Mouse (Mus musculus): Measurements from ENCODE around the gene Arih2.
"Not testable (repeated sequence)": the region's sequence is repeated elsewhere in the genome, so short reads cannot be mapped to it uniquely, and the experiment has no call there.

The Arih2 gene

DNA sequence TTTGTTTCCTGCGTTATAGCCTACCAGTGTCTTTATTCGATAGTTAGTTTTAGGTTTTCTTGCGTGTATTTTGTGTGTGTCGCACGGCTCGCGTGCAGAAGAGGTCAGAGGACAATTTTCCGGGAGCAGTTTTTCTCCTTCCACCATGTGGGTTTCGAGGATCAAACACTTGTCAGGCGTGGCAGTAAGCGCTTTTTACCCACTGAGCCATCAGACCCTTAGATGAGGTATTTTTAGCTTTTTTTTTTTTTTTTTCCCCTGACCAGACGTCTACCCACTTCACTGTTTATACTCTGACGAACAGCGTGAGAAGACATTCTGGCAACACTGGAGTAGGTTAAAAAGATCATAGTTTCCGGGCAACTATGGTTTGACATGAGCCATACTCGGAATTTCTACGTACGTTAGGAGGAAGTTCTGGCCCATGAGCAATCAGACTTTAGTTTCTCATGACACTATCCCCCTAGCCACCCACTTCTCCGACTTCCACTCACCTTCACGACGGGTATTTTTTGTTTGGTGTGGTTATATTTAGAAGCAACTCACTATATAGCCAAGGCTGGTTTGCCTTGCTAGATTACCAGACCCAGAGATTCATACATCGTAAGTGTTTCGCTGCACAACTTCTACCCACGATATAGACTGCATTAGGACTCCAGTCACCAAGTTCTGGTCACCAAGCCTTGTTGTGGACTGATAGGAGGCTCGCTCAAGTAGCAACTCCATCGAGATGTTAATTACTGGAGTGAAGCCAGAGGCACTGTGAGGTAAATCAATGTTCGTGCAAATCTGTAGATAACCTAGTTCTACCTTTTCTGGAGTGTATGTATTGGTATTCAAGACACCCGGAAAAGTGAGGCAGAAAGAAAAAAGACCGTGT lies 615 bp upstream of the Arih2 start:
- DNase-seq (ENCODE audit: low read depth, low spot score), result no peak

DNA sequence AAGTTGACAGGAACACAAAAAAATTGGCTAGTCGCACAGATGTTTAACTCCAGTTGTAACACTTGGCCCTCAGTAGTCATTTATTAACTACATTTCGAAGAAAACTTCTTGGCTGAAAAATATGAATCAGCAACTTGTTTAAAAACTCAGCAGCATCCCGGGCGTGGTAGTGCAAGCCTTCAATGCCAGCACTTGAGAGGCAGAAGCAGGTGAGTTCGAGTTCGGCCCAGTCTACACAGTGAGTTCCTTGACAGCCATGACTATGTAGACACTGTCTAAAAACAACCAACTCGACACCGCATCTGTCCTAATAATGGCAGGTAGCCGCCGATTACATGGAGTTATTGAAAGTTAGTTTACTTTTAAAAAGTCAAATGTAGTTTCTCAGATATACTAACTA lies 1.0 kb downstream of the Arih2 start:
- no peak for DNase-seq (ENCODE audit: low read depth, low spot score)

GRCm38 (mm10) chr9:108639825-108640224 lies 9.4 kb downstream of the Arih2 start:
- DNase-seq (ENCODE audit: low read depth, low spot score), result no peak

DNA sequence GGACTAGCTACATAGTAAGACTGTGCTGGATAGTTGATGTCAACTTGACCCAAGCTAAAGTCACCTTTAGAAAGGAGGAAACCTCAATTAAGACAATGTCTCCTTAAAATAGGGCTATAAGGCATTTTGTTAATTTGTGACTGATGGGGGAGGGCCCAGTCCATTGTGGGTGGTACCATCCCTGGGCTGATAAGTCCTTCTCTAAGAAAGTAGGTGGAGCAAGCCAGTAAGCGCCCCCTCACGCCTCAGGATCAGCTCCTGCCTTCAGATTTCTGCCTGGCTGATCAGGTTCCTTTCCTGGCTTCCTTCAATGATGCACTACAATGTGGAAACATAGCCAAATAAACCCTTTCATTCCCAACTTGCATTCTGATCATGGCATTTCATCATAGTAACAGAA lies 13.8 kb downstream of the Arih2 start:
- no peak for DNase-seq (ENCODE audit: low read depth, low spot score)

DNA sequence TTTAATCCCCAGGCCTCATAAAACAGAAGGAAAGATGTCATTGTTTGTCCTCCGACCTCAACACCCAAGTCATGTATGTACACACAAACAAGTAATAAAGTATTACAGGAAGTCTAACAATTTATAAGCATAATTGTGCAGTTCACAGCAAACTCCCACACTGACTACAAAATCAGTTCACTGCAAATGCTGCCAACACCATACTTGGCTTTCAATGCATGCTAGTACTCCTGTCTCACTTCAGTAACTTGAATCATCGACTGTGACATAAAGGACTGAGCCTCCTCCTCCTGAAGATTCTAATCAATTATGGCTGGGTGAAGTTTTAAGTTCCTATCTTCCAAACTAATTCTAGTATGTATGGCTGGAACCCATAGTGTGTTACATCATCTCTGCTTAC lies 15.3 kb downstream of the Arih2 start:
- no peak for DNase-seq (ENCODE audit: low read depth, low spot score)

DNA sequence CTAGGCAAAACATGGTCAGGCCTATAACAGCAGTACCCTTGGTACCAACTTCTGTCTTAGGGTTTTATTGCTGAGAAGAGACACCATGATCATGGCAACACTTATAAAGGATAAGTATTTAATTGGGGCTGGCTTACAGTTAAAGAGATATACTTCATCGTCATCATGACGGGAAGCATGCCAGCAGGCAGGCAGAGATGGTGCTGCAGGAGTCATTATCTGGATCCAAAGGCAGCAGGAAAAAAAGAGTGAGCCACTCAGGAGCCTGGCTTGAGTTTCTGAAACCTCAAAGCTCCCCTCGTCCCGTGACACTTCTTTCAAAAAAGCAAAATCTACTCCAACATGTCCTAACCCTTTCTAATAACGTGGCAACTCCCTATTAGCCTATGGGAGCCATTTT lies 16.8 kb downstream of the Arih2 start:
- DNase-seq (ENCODE audit: low read depth, low spot score), result no peak

GRCm38 (mm10) chr9:108631631-108632256 lies 17.4 kb downstream of the Arih2 start:
- DNase-seq (ENCODE audit: low read depth, low spot score), result no peak

- DNase-seq (ENCODE audit: low read depth, low spot score), result no peak
Measured at GRCm38 (mm10) chr9:108630683-108631082, 18.5 kb downstream of the Arih2 start.

DNA sequence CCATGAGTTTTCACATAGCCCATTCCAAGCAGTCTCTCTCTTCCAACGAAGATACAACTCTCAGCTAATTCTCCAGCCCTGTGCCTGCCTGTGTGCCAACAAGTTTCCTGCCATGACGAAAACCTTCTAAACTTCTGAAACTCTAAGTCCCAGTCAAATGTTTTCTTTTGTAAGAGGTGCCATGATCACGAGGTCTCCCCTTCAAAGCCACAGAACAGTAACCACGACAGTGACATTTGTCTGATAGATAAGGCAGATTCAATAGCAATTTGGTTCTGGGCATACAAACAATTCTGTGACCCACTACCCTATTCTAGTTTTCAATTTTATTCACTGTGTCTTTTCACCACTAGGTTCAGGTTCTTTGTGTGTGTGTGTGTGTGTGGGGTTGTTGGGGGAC lies 21.0 kb downstream of the Arih2 start:
- DNase-seq (ENCODE audit: low read depth, low spot score), result no peak

DNA sequence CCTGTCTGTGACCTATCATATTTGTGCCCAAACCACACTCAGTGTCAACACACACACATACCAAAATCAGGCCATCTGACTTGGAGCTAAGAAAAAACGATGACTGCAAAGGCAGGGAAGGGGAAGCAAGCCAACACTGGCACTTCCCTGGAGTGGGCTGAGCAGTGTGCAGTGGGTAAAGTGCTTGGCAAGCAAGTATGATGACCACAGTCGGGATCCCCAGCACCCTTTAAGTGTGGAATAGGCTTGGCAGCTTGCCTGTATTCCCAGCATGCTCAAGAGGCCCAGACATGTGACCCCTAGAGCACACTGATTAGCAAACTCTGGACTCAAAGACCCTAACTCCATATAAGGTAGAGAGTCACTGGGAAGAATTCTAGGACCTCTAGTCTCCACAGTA lies 22.7 kb downstream of the Arih2 start:
- no peak for DNase-seq (ENCODE audit: low read depth, low spot score)

DNA sequence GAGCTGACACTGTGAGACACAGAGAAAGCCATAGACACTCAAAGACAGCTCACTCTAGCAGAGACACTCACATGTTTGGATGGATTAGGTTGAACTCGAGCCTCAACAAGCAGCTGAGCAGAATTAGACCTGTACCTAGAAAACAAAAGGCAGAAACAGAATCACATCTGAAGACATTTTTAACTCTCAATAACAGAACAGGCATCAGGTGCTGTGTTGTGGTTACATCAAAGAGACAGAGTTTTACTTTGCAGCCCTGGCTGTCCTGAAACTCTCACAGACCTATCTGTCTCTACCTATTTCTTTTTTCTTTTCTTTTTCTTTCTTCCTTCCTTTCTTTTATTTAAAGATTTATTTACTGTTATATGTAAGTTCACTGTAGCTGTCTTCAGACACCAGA lies 31.9 kb downstream of the Arih2 start:
- no peak for DNase-seq (ENCODE audit: low read depth, low spot score)

- DNase-seq (ENCODE audit: low read depth, low spot score), result no peak
Measured at GRCm38 (mm10) chr9:108611488-108611887, 37.7 kb downstream of the Arih2 start.

- no peak for DNase-seq (ENCODE audit: low read depth, low spot score)
Measured at GRCm38 (mm10) chr9:108608889-108609288, 40.3 kb downstream of the Arih2 start.

- DNase-seq (ENCODE audit: low read depth, low spot score), result not testable (repeated sequence)
Measured at GRCm38 (mm10) chr9:108607929-108608328, 41.3 kb downstream of the Arih2 start.

DNA sequence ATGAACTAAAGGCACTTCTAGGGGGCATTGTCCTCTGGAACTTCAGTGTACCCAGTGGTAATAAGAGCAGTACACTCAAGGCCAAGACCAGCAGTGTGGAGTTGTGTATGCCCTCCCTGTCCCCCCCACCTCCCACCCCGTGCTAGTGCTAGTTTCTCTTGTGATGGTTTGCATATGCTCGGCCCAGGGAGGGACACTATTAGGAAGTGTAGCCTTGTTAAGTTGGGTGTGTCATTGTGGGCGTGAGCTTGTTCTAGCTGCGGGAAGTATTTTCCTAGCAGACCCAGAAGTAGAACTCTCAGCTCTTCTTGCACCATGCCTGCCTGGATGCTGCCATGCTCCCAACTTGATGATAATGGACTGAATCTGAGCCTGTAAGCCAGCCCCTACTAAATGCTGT lies 47.2 kb downstream of the Arih2 start:
- no peak for DNase-seq (ENCODE audit: low read depth, low spot score)

GRCm38 (mm10) chr9:108600011-108600410 lies 49.2 kb downstream of the Arih2 start:
- DNase-seq (ENCODE audit: low read depth, low spot score), result no peak

GRCm38 (mm10) chr9:108599021-108599566 lies 50.1 kb downstream of the Arih2 start:
- no peak for DNase-seq (ENCODE audit: low read depth, low spot score)

GRCm38 (mm10) chr9:108596998-108597764 lies 52.0 kb downstream of the Arih2 start, which contains the start of gene P4htm:
P4htm (minus strand) TSS chr9:108597667.
- DNase-seq (ENCODE audit: low read depth, low spot score), result no peak

DNA sequence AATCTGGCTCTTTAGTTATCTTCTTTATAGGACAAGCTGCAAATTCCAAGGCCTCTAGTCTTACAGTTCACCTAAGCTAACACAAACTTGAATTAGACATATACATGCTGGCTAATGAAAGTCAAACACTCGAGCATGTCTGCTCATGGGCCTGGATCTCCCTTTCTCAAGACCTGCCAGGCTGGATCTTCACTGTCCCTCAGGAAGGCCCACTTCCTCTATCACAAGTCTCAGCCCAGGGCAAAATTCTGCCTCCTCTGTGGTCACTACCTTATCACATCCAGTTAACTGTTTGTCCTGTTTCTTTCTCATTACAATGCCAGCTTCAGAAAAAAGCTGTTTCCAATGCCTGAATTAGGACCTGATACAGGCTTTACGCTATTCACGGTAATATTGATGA lies 54.8 kb downstream of the Arih2 start:
- no peak for DNase-seq (ENCODE audit: low read depth, low spot score)

DNA sequence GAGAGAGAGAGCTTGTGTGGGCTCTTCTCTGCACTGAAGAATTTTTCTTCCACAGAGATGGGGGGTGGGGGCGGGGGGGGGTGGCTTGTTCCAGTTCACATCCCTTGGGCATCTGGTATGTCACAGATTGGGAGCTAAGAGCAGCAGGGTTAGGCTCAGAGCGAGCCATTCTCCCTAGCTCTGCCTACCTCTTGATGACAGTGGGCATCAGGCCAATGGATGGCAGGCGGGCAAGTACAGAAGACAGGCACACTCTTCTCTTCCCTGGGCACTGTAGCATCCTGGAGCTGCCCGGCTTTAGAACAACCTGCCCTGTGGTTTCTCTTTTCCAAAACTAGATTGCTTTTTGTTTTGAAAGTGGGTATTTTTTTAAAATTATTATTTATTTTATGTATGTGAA lies 57.7 kb downstream of the Arih2 start:
- DNase-seq (ENCODE audit: low read depth, low spot score), result no peak

DNA sequence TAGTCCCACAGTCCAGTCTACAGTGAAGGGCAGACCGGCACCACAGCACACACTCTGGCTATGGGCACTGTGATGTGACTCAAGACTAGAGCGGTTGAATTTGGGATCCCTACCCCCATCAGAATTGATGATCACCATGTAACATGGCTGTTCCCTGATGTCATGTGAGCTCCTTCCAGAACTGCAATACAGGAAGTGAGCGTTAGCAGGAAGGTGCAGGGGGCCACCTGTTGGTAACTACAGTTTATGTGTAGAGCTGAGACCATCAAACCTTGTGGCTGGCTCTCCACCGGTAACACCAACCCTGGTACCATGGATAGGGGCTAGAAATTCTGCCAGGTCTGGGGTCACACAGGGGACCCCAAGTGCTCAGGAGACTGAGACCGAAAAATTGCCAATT lies 60.0 kb downstream of the Arih2 start:
- peak; percentile 21 for DNase-seq (ENCODE audit: low read depth, low spot score)

- DNase-seq (ENCODE audit: low read depth, low spot score), result no peak
Measured at GRCm38 (mm10) chr9:108587571-108588180, 61.5 kb downstream of the Arih2 start.

Measured in 3T3-L1 (cell line).